Mouse (Mus musculus): ENCODE measurements around the gene Creb3l2. TPM values are rescaled to one million over a fixed set of nuclear protein-coding genes. Genes with fewer than 3 reads are reported as not detected.
"Not testable (repeated sequence)": the region's sequence is repeated elsewhere in the genome, so short reads cannot be mapped to it uniquely, and the experiment has no call there.

Creb3l2 gene
- polyA plus RNA-seq, 1 experiment from 2014 or later = 16.3 TPM

GRCm38 (mm10) chr6:37470216-37470615 lies 28.3 kb upstream of the Creb3l2 start:
- 71% methylated on average over 4 of the region's 4 CpGs for whole genome bisulfite sequencing
- no peak for ATAC-seq (replicated peaks; ENCODE audit: insufficient number of reproducible peaks, low FRiP score, low TSS enrichment, low read depth)
- no peak overlapping the region for H3K4me3 ChIP-seq (ENCODE audit: low read depth, low read length)

GRCm38 (mm10) chr6:37465847-37466246 lies 23.9 kb upstream of the Creb3l2 start:
- whole genome bisulfite sequencing = 49% methylated on average over 5 of the region's 5 CpGs

More at GRCm38 (mm10) chr6:37470216-37470615, 28.3 kb upstream of the Creb3l2 start:
- Histone ChIP-seq H3K9ac (replicated peaks; ENCODE audit: low read length) (no peak overlapping the region), H3K27ac (replicated peaks; ENCODE audit: low read depth, low read length) (no peak overlapping the region), H3K4me1 (ENCODE audit: control insufficient read depth, insufficient read depth, low read length) (no peaks in the 10 kb centered on the region), H3K9me3 (replicated peaks; ENCODE audit: control insufficient read depth, low read length) (0 out of 2 replicates have a peak, but pooled peaks cover 2% of the 10 kb centered on the region), H3K36me3 (replicated peaks; ENCODE audit: control insufficient read depth, insufficient read depth, low read depth, low read length) (no peaks in the 10 kb centered on the region), H3K27me3 (ENCODE audit: control insufficient read depth, insufficient read depth, low read length) (no peaks in the 10 kb centered on the region), H3K4me2 (ENCODE audit: low read depth, low read length) (no peak overlapping the region)
- no peak for DNase-seq (ENCODE audit: low spot score)

GRCm38 (mm10) chr6:37465356-37465755 lies 23.4 kb upstream of the Creb3l2 start:
- no peaks in the 10 kb centered on the region for H3K27me3 ChIP-seq (ENCODE audit: control insufficient read depth, insufficient read depth, low read length)
- no peak overlapping the region for H3K27ac ChIP-seq (replicated peaks; ENCODE audit: low read depth, low read length)
- no peak overlapping the region for H3K9ac ChIP-seq (replicated peaks; ENCODE audit: low read length)
- H3K9me3 ChIP-seq (replicated peaks; ENCODE audit: control insufficient read depth, low read length) = no peaks in the 10 kb centered on the region
- H3K4me1 ChIP-seq (ENCODE audit: control insufficient read depth, insufficient read depth, low read length) = no peaks in the 10 kb centered on the region
- H3K36me3 ChIP-seq (replicated peaks; ENCODE audit: control insufficient read depth, insufficient read depth, low read depth, low read length) = no peaks in the 10 kb centered on the region
- H3K4me3 ChIP-seq (ENCODE audit: low read depth, low read length) = no peak overlapping the region
- H3K4me2 ChIP-seq (ENCODE audit: low read depth, low read length) = no peak overlapping the region
- ATAC-seq (replicated peaks; ENCODE audit: insufficient number of reproducible peaks, low FRiP score, low TSS enrichment, low read depth) = no peak
- no peak for DNase-seq (ENCODE audit: low spot score)

More at GRCm38 (mm10) chr6:37465847-37466246, 23.9 kb upstream of the Creb3l2 start:
- Histone ChIP-seq H3K4me2 (ENCODE audit: low read depth, low read length) (no peak overlapping the region), H3K27ac (replicated peaks; ENCODE audit: low read depth, low read length) (no peak overlapping the region), H3K4me1 (ENCODE audit: control insufficient read depth, insufficient read depth, low read length) (no peaks in the 10 kb centered on the region), H3K36me3 (replicated peaks; ENCODE audit: control insufficient read depth, insufficient read depth, low read depth, low read length) (no peaks in the 10 kb centered on the region), H3K9ac (replicated peaks; ENCODE audit: low read length) (no peak overlapping the region), H3K9me3 (replicated peaks; ENCODE audit: control insufficient read depth, low read length) (no peaks in the 10 kb centered on the region), H3K27me3 (ENCODE audit: control insufficient read depth, insufficient read depth, low read length) (no peaks in the 10 kb centered on the region), H3K4me3 (ENCODE audit: low read depth, low read length) (no peak overlapping the region)
- ATAC-seq (replicated peaks; ENCODE audit: insufficient number of reproducible peaks, low FRiP score, low TSS enrichment, low read depth) (0 out of 2 replicates have a peak, but pooled peaks have one; percentile 24), DNase-seq (ENCODE audit: low spot score) (peak; percentile 66)

- DNase-seq (ENCODE audit: low spot score) = peak; percentile 12
- ATAC-seq (replicated peaks; ENCODE audit: insufficient number of reproducible peaks, low FRiP score, low TSS enrichment, low read depth) = no peak
These were observed 22.6 kb upstream of the Creb3l2 start for GRCm38 (mm10) chr6:37464585-37464984.

GRCm38 (mm10) chr6:37463517-37464482 lies 21.9 kb upstream of the Creb3l2 start:
- H3K9ac ChIP-seq (replicated peaks; ENCODE audit: low read length); H3K9me3 ChIP-seq (replicated peaks; ENCODE audit: control insufficient read depth, low read length); H3K27ac ChIP-seq (replicated peaks; ENCODE audit: low read depth, low read length); H3K4me2 ChIP-seq (ENCODE audit: low read depth, low read length); H3K4me1 ChIP-seq (ENCODE audit: control insufficient read depth, insufficient read depth, low read length); H3K27me3 ChIP-seq (ENCODE audit: control insufficient read depth, insufficient read depth, low read length); H3K36me3 ChIP-seq (replicated peaks; ENCODE audit: control insufficient read depth, insufficient read depth, low read depth, low read length): not testable (repeated sequence)
- H3K4me3 ChIP-seq (ENCODE audit: low read depth, low read length) = peak overlapping the region; percentile 31
- WGBS = under 1% methylated on average over 6 of the region's 25 CpGs
- DNase-seq (ENCODE audit: low spot score) (peak; percentile 71), ATAC-seq (replicated peaks; ENCODE audit: insufficient number of reproducible peaks, low FRiP score, low TSS enrichment, low read depth) (peak; percentile 90)

More at GRCm38 (mm10) chr6:37464585-37464984, 22.6 kb upstream of the Creb3l2 start:
- Histone ChIP-seq H3K4me1 (ENCODE audit: control insufficient read depth, insufficient read depth, low read length) (no peaks in the 10 kb centered on the region), H3K36me3 (replicated peaks; ENCODE audit: control insufficient read depth, insufficient read depth, low read depth, low read length) (no peaks in the 10 kb centered on the region), H3K27ac (replicated peaks; ENCODE audit: low read depth, low read length) (no peak overlapping the region), H3K27me3 (ENCODE audit: control insufficient read depth, insufficient read depth, low read length) (no peaks in the 10 kb centered on the region), H3K4me2 (ENCODE audit: low read depth, low read length) (peak overlapping the region; percentile 57), H3K9ac (replicated peaks; ENCODE audit: low read length) (peak overlapping the region; percentile 47), H3K9me3 (replicated peaks; ENCODE audit: control insufficient read depth, low read length) (no peaks in the 10 kb centered on the region), H3K4me3 (ENCODE audit: low read depth, low read length) (peak overlapping the region; percentile 31)
- WGBS = 8% methylated on average over 5 of the region's 5 CpGs

GRCm38 (mm10) chr6:37460681-37461080 lies 18.7 kb upstream of the Creb3l2 start:
- no peak overlapping the region for H3K4me2 ChIP-seq (ENCODE audit: low read depth, low read length)
- no peaks in the 10 kb centered on the region for H3K4me1 ChIP-seq (ENCODE audit: control insufficient read depth, insufficient read depth, low read length)
- no peaks in the 10 kb centered on the region for H3K36me3 ChIP-seq (replicated peaks; ENCODE audit: control insufficient read depth, insufficient read depth, low read depth, low read length)
- WGBS = 89% methylated on average over 6 of the region's 6 CpGs
- no peak overlapping the region for H3K4me3 ChIP-seq (ENCODE audit: low read depth, low read length)
- ATAC-seq (replicated peaks; ENCODE audit: insufficient number of reproducible peaks, low FRiP score, low TSS enrichment, low read depth) (no peak), DNase-seq (ENCODE audit: low spot score) (no peak)
- H3K9ac ChIP-seq (replicated peaks; ENCODE audit: low read length) = no peak overlapping the region
- H3K27me3 ChIP-seq (ENCODE audit: control insufficient read depth, insufficient read depth, low read length) = no peaks in the 10 kb centered on the region
- no peak overlapping the region for H3K27ac ChIP-seq (replicated peaks; ENCODE audit: low read depth, low read length)
- no peaks in the 10 kb centered on the region for H3K9me3 ChIP-seq (replicated peaks; ENCODE audit: control insufficient read depth, low read length)

- H3K36me3 ChIP-seq (replicated peaks; ENCODE audit: control insufficient read depth, insufficient read depth, low read depth, low read length); H3K9me3 ChIP-seq (replicated peaks; ENCODE audit: control insufficient read depth, low read length); DNase-seq (ENCODE audit: low spot score); ATAC-seq (replicated peaks; ENCODE audit: insufficient number of reproducible peaks, low FRiP score, low TSS enrichment, low read depth); H3K27me3 ChIP-seq (ENCODE audit: control insufficient read depth, insufficient read depth, low read length); H3K4me1 ChIP-seq (ENCODE audit: control insufficient read depth, insufficient read depth, low read length); H3K9ac ChIP-seq (replicated peaks; ENCODE audit: low read length); H3K4me3 ChIP-seq (ENCODE audit: low read depth, low read length); H3K4me2 ChIP-seq (ENCODE audit: low read depth, low read length); H3K27ac ChIP-seq (replicated peaks; ENCODE audit: low read depth, low read length): not testable (repeated sequence)
- WGBS = 51% methylated on average over 9 of the region's 9 CpGs
These were observed 17.7 kb upstream of the Creb3l2 start for GRCm38 (mm10) chr6:37459656-37460055.

GRCm38 (mm10) chr6:37457990-37458655 lies 16.2 kb upstream of the Creb3l2 start:
- H3K36me3 ChIP-seq (replicated peaks; ENCODE audit: control insufficient read depth, insufficient read depth, low read depth, low read length) = no peaks in the 10 kb centered on the region
- WGBS = 37% methylated on average over 10 of the region's 10 CpGs
- DNase-seq (ENCODE audit: low spot score) (peak; percentile 22), ATAC-seq (replicated peaks; ENCODE audit: insufficient number of reproducible peaks, low FRiP score, low TSS enrichment, low read depth) (no peak; the same call in 1 of the 2 replicates)
- no peaks in the 10 kb centered on the region for H3K4me1 ChIP-seq (ENCODE audit: control insufficient read depth, insufficient read depth, low read length)
- H3K4me2 ChIP-seq (ENCODE audit: low read depth, low read length) = no peak overlapping the region
- no peaks in the 10 kb centered on the region for H3K9me3 ChIP-seq (replicated peaks; ENCODE audit: control insufficient read depth, low read length)
- no peak overlapping the region for H3K9ac ChIP-seq (replicated peaks; ENCODE audit: low read length)
- H3K27ac ChIP-seq (replicated peaks; ENCODE audit: low read depth, low read length) = no peak overlapping the region
- no peaks in the 10 kb centered on the region for H3K27me3 ChIP-seq (ENCODE audit: control insufficient read depth, insufficient read depth, low read length)
- no peak overlapping the region for H3K4me3 ChIP-seq (ENCODE audit: low read depth, low read length)

Measured in embryonic facial prominence, embryonic 11.5 days (tissue).